Mouse (Mus musculus) brown adipose tissue, adult 24 weeks (tissue): ENCODE results near the gene Pyroxd2. TPM values are rescaled to one million over a fixed set of nuclear protein-coding genes. Genes with fewer than 3 reads are reported as not detected.

Experiments used
- H3K27ac ChIP-seq: fragments of 200-500 bp; replicated peaks from 2 replicates; pipeline ENCODE4 v1.5.1; 2012; ENCODE audit warnings: low read depth, mild to moderate bottlenecking, low read length
- H3K4me1 ChIP-seq: fragments of 200-500 bp; 2 replicates; pipeline ENCODE4 v1.6.1; 2012; ENCODE audit warnings: low read length, mixed read lengths; ENCODE audit not compliant: control insufficient read depth, insufficient read depth, insufficient read length
- H3K4me3 ChIP-seq: fragments of 200-500 bp; 2 replicates; pipeline ENCODE4 v1.5.1; 2012; ENCODE audit warnings: low read depth, mild to moderate bottlenecking, low read length, moderate library complexity; ENCODE audit not compliant: insufficient read depth
- polyA plus RNA-seq: library from polyadenylated mRNA; stranded (reverse); fragments of >200 nt; gene quantifications from 2 replicates; pipeline ENCODE4 v1.2.4, GENCODE M21; 2012; ENCODE audit not compliant: missing spikeins, insufficient read depth, insufficient read length

Gene Pyroxd2
- polyA plus RNA-seq, 1 experiment, result 2.1 TPM

GRCm38 (mm10) chr19:42764398-42764797 is 11.8 kb upstream of the Pyroxd2 start:
- no peak overlapping the region for H3K4me3 ChIP-seq
- no peaks in the 10 kb centered on the region for H3K4me1 ChIP-seq
- H3K27ac ChIP-seq, result no peak overlapping the region

DNA sequence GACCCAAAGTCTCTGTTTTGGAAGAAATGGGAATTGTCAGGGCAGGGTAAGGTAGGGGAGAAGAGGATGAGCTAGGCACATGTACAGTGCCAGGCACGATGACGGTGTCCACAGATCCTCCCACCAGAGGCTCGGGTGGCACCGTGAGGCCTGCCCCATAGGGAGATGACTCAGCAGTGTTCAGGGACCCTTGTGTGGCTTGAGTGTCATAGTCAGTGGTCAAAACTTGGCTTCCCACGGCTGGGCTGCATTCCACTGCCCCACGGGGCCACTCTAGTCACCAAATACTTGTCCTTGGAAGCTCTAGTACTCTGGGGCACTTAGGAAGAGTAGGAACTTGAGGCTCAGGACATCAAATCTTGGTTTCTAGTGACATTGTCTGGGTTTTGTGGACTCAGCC is 4.1 kb upstream of the Pyroxd2 start:
- Histone ChIP-seq H3K4me3 (no peak overlapping the region), H3K4me1 (peaks cover 6% of the 10 kb centered on the region), H3K27ac (no peak overlapping the region)

DNA sequence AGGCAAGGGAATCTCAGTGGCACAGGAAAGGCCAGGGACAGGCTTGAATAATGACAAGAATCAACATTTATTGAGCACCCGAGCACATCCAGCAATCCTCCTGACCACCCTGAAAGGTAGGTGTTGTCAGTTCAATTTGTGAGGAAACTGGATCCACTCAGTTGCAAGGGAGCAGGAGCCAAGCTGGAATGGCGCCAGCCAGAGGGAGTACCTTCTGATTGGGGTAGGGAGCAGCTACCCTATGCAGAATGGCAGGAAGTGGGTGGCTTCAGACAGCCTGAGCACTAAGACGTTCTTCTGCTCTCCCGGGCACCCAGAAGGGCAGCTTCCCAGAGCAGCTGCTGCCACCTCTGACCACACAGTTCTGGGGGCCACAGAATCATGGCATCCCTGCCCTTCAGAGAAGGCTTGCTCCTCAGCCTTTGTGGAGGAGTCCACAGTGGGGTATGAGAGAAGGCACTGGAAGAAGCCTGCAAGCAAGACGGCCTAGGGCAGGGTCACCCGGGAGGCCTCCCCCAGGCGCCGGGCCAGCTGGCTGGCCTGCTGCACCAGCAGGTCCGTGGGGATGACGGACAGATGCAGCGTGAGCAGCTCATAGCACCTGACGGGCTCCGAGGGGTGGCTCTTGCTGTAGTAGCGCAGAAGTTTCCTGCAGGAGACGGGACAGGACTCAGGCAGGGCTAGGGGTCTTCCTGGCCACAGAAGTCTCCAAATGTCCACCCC is 2.7 kb upstream of the Pyroxd2 start:
- peaks cover 6% of the 10 kb centered on the region for H3K4me1 ChIP-seq
- no peak overlapping the region for H3K27ac ChIP-seq
- no peak overlapping the region for H3K4me3 ChIP-seq

DNA sequence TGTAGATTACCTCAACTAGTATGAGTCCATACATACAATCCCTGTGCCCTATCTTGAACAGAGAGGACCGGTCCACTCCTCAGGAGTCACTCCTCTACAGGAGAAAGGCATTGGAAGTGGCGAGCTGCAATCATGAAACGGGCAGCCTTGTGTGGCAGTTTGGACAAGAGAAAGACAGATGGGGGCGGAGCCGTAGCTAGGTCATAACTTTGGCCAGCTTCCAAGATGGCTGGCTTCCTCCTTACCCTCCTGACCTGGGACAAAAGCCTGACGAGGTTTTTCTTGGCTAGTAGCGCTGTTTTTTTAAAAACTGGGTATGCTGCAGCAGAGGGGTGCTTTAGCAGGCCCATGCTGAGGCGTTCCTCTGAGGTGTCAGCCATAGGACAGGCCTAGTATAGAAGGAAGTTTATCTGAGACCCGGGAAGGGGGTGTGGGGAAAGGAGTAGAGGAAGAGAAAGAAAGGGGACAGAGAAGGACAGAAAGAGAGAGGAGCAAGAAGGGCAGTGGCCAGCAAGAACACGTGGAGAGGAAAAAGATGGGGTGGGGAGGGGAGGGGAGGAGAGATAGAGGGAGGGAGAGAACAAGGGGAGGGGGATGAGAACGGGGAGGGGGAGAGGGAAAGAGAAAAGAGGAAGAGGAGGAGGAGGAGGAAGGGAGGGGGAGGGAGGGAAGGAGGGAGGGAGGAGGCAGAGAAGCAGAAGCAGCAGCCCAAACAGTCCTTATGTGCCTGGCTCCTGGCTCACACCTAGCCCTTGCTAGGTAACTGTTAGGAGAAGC is 754 bp upstream of the Pyroxd2 start:
- peak overlapping the region; percentile 52 for H3K4me3 ChIP-seq
- peak overlapping the region; percentile 74 for H3K27ac ChIP-seq
- peaks cover 6% of the 10 kb centered on the region for H3K4me1 ChIP-seq

DNA sequence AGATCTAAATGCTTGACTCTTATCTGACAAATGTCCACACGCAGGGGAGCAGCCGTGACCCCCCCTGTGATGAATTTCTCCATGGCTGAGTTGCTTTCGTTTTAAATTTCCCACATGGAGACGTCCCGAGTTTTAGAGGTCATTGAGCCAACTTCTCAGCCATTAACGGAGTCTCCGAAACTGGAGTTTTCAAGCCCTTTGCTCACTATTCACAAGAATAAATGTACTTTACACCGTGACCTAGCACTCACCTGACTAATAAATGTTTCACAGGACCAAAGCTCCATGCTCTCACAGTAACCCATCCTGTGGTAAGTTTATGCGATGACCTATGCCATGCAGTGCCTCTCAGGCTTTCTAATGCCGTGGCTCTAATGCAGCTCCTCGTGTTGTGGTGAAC is 2.4 kb downstream of the Pyroxd2 start:
- no peak overlapping the region for H3K4me3 ChIP-seq
- no peak overlapping the region for H3K27ac ChIP-seq

DNA sequence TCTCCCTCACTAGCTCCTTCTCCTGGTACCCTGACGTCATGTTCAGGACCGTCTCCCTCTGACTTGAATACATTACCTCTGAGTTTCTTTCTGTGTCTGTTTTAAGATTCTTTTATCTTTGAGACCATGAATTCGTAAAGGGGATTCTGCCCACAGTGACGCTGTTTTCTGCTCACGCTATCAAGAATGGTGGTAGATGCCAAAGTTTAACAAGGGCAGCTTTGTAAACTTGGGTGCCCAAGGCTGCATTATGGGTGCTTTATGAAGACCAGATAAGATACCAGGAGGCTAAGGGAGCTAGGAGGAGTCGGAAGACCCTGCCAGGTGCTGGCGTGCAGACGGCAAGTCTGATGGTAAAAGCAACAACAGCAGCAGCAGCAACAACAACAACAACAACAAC is 5.9 kb downstream of the Pyroxd2 start:
- no peak overlapping the region for H3K4me3 ChIP-seq
- no peak overlapping the region for H3K27ac ChIP-seq
- no peaks in the 10 kb centered on the region for H3K4me1 ChIP-seq

More for the DNA sequence above, 2.4 kb downstream of the Pyroxd2 start:
- peaks cover 5% of the 10 kb centered on the region for H3K4me1 ChIP-seq

DNA sequence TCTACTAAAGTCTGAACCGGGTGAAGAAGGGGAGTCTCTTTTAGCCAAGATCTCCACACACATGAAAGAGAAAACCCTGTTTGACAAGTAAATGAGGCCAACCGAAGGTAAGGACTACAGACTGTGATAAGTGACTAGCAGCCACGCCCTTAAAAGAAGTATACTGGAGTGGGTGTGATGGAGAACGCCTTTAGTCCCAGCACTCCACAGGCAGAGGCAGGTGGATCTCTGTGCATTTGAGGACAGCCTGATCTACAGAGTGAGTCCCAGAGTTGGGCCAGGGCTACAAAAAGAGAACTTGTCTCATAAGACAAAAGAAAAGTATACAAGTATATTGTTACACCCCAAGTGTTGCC is 6.7 kb downstream of the Pyroxd2 start:
- Histone ChIP-seq H3K4me3 (no peak overlapping the region), H3K27ac (no peak overlapping the region), H3K4me1 (no peaks in the 10 kb centered on the region)

- H3K4me3 ChIP-seq, result no peak overlapping the region
- no peak overlapping the region for H3K27ac ChIP-seq
- no peaks in the 10 kb centered on the region for H3K4me1 ChIP-seq
Measured at GRCm38 (mm10) chr19:42745084-42745868, 7.3 kb downstream of the Pyroxd2 start.

- no peak overlapping the region for H3K4me3 ChIP-seq
- H3K27ac ChIP-seq, result no peak overlapping the region
- H3K4me1 ChIP-seq, result peaks cover 3% of the 10 kb centered on the region; the same call in 1 of the 2 replicates
Measured at GRCm38 (mm10) chr19:42744162-42744586, 8.4 kb downstream of the Pyroxd2 start.

DNA sequence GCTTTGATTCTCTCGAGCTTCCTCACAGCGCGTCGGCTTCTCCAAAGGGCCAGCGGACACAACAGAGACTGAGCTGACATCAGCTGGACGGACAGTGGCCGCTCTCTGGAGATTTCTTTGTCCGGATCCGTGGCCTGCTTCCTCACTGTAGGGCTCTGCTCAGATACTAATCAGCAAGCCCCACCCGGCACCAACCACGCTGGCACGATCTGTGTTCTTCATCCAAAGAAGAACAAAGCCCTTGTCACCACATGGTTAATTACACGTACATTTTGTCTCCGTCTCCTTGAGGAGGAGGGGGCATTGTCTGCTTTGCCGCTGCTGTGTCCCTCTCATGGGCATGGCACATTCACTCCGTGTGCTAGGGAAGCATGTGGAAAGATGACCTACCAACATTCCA is 9.3 kb downstream of the Pyroxd2 start:
- H3K27ac ChIP-seq, result no peak overlapping the region
- peaks cover 3% of the 10 kb centered on the region; the same call in 1 of the 2 replicates for H3K4me1 ChIP-seq
- H3K4me3 ChIP-seq, result no peak overlapping the region

DNA sequence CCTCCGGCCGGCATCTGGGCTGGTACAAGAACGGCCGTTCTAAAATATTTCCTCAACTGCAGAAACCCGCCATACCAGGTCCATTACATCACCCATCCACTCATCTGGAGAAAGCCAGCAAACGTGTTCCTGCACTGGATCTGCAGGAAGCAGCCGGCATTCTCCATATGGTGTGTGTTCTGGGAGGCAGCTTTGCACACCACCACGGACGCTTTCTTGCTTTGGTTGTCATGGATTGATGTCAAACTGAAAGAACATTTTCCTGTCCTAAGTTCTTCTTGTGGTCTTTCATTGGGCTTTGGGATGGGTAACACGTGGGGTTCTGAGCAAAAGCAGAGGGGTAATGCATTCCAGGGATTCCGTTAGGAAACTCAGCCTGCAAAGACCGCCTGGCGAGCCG is 10.7 kb downstream of the Pyroxd2 start:
- Histone ChIP-seq H3K27ac (no peak overlapping the region), H3K4me1 (peaks cover 3% of the 10 kb centered on the region; the same call in 1 of the 2 replicates), H3K4me3 (no peak overlapping the region)

GRCm38 (mm10) chr19:42740163-42740899 is 12.2 kb downstream of the Pyroxd2 start:
- H3K4me3 ChIP-seq, result no peak overlapping the region

GRCm38 (mm10) chr19:42739734-42740133 is 12.8 kb downstream of the Pyroxd2 start:
- no peak overlapping the region for H3K4me3 ChIP-seq
- peaks cover 3% of the 10 kb centered on the region; the same call in 1 of the 2 replicates for H3K4me1 ChIP-seq
- H3K27ac ChIP-seq, result no peak overlapping the region

More at GRCm38 (mm10) chr19:42740163-42740899, 12.2 kb downstream of the Pyroxd2 start:
- no peak overlapping the region for H3K27ac ChIP-seq
- peaks cover 3% of the 10 kb centered on the region; the same call in 1 of the 2 replicates for H3K4me1 ChIP-seq

DNA sequence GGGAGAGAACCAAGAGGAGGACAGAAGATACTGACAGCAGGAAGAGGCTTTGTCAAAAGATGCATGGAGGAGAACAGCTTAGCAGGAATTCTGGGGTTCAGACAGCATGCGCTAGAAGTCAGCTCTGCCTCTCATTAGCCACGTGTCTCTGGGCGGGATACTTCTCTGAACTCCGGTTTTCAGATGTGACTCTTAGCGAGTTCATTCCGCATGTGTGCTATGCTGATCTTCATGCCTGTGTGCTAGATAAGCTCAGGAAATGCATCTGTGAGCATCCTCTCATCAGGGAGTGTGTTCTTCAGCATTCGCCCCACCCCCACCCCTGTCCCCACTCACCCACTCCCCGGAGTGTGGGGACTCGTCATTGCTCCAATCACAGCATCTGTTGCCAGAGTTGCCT is 14.8 kb downstream of the Pyroxd2 start:
- Histone ChIP-seq H3K4me3 (no peak overlapping the region), H3K4me1 (peaks cover 3% of the 10 kb centered on the region; the same call in 1 of the 2 replicates), H3K27ac (no peak overlapping the region)
